Comparison of ENCODE assay signal across 8 mouse cellular contexts in genomic region chr13:73604156-73604957, GRCm38 (mm10). TPM values are rescaled to one million over a fixed set of nuclear protein-coding genes. Genes with fewer than 3 reads are reported as not detected.
A peak's percentile ranks its signal among the peaks of the same experiment; 100 is the strongest.
DNase-seq lines count a peak whose midpoint lies in the region; ATAC-seq and TF ChIP-seq lines count a peak whose summit lies in the region.

No protein-coding gene starts in this region.

- no peak for TF ChIP-seq EP300 in ES-Bruce4 (IDR thresholded peaks at IDR 0.05; ENCODE audit: insufficient read depth, low read depth, low read length)

- ATAC-seq in heart, embryonic 13.5 days (ENCODE audit: extremely low read depth, insufficient number of reproducible peaks, low FRiP score, low TSS enrichment): peak; percentile 64
- ATAC-seq in embryonic facial prominence, embryonic 14.5 days (ENCODE audit: low read depth): peak; percentile 74
- peak; percentile 77 for ATAC-seq in intestine, postnatal 0 days
- ATAC-seq in midbrain, postnatal 0 days (ENCODE audit: low FRiP score): peak; percentile 78

- H3K27me3 ChIP-seq in heart, embryonic 13.5 days (replicated peaks): peaks cover 2% of the 10 kb centered on the region; the same call in 1 of the 2 replicates
- H3K27me3 ChIP-seq in ES-Bruce4 (ENCODE audit: control insufficient read depth, insufficient read depth, low read length, poor library complexity, severe bottlenecking): no peaks in the 10 kb centered on the region
- H3K27me3 ChIP-seq in embryonic facial prominence, embryonic 14.5 days (replicated peaks; ENCODE audit: control insufficient read depth, insufficient read depth, low read length): no peaks in the 10 kb centered on the region
- H3K27me3 ChIP-seq in intestine, postnatal 0 days (replicated peaks; ENCODE audit: control insufficient read depth, insufficient read depth, low read length): no peaks in the 10 kb centered on the region
- H3K27me3 ChIP-seq in midbrain, postnatal 0 days (ENCODE audit: insufficient read depth, low read length): no peaks in the 10 kb centered on the region

- peak overlapping the region; percentile 83 for H3K27ac ChIP-seq in heart, embryonic 13.5 days (replicated peaks)
- H3K27ac ChIP-seq in ES-Bruce4 (ENCODE audit: insufficient read depth, low read length): no peak overlapping the region
- peak overlapping the region; percentile 78; the same call in 1 of the 2 replicates for H3K27ac ChIP-seq in embryonic facial prominence, embryonic 14.5 days (replicated peaks; ENCODE audit: low read depth, low read length)
- peak overlapping the region; percentile 58 for H3K27ac ChIP-seq in intestine, postnatal 0 days (ENCODE audit: low read depth, low read length)
- peak overlapping the region; percentile 79 for H3K27ac ChIP-seq in midbrain, postnatal 0 days (ENCODE audit: low read depth, low read length)

- H3K4me1 ChIP-seq in heart, embryonic 13.5 days: peaks cover 19% of the 10 kb centered on the region
- peaks cover 1% of the 10 kb centered on the region for H3K4me1 ChIP-seq in ES-Bruce4 (ENCODE audit: control insufficient read depth, insufficient read depth, low read length)
- H3K4me1 ChIP-seq in embryonic facial prominence, embryonic 14.5 days (ENCODE audit: control insufficient read depth, insufficient read depth, low read length): peaks cover 10% of the 10 kb centered on the region
- peaks cover 5% of the 10 kb centered on the region; the same call in 1 of the 2 replicates for H3K4me1 ChIP-seq in intestine, postnatal 0 days (replicated peaks; ENCODE audit: control insufficient read depth, insufficient read depth, low read length)
- H3K4me1 ChIP-seq in midbrain, postnatal 0 days (ENCODE audit: insufficient read depth, low read length): peaks cover 5% of the 10 kb centered on the region

- peak overlapping the region; percentile 79 for H3K4me3 ChIP-seq in heart, embryonic 13.5 days
- peak overlapping the region; percentile 79 for H3K4me3 ChIP-seq in ES-Bruce4 (ENCODE audit: low read depth, low read length)
- peak overlapping the region; percentile 65 for H3K4me3 ChIP-seq in embryonic facial prominence, embryonic 14.5 days (ENCODE audit: low read depth, low read length)
- H3K4me3 ChIP-seq in intestine, postnatal 0 days (ENCODE audit: low read depth, low read length): peak overlapping the region; percentile 60
- H3K4me3 ChIP-seq in midbrain, postnatal 0 days (ENCODE audit: low read depth, low read length): peak overlapping the region; percentile 82

- DNase-seq in heart, postnatal 36 days: no peak
- DNase-seq in embryonic facial prominence, embryonic 14.5 days (ENCODE audit: low spot score): peak; percentile 1
- DNase-seq in midbrain, postnatal 0 days (ENCODE audit: low spot score): no peak
- no peak for DNase-seq in spleen, postnatal 4 days (ENCODE audit: low spot score in 2 of 2)
- no peak for DNase-seq in retina, postnatal 1 day

- H3K36me3 ChIP-seq in heart, embryonic 13.5 days: peaks cover 39% of the 10 kb centered on the region
- H3K36me3 ChIP-seq in ES-Bruce4 (ENCODE audit: control insufficient read depth, insufficient read depth, low read length, poor library complexity, severe bottlenecking): peaks cover 18% of the 10 kb centered on the region; the same call in 1 of the 2 replicates
- H3K36me3 ChIP-seq in embryonic facial prominence, embryonic 14.5 days (ENCODE audit: control insufficient read depth, insufficient read depth, low read length): peaks cover 30% of the 10 kb centered on the region
- peaks cover 34% of the 10 kb centered on the region for H3K36me3 ChIP-seq in intestine, postnatal 0 days (ENCODE audit: control insufficient read depth, insufficient read depth)
- peaks cover 33% of the 10 kb centered on the region for H3K36me3 ChIP-seq in midbrain, postnatal 0 days (ENCODE audit: insufficient read depth, low read length)

- TF ChIP-seq POLR2A in ES-Bruce4 (IDR thresholded peaks at IDR 0.05; ENCODE audit: insufficient read depth, low read length): no peak

- H3K9ac ChIP-seq in heart, embryonic 13.5 days: peak overlapping the region; percentile 92
- peak overlapping the region; percentile 77 for H3K9ac ChIP-seq in ES-Bruce4 (ENCODE audit: low read depth, poor library complexity, severe bottlenecking)
- H3K9ac ChIP-seq in embryonic facial prominence, embryonic 14.5 days (ENCODE audit: low read depth, low read length): peak overlapping the region; percentile 80
- H3K9ac ChIP-seq in intestine, postnatal 0 days (ENCODE audit: low read depth, low read length): peak overlapping the region; percentile 59
- peak overlapping the region; percentile 89 for H3K9ac ChIP-seq in midbrain, postnatal 0 days (replicated peaks; ENCODE audit: low read length, poor library complexity, severe bottlenecking)

- no peaks in the 10 kb centered on the region for H3K9me3 ChIP-seq in heart, embryonic 13.5 days
- no peaks in the 10 kb centered on the region for H3K9me3 ChIP-seq in ES-Bruce4 (replicated peaks; ENCODE audit: control insufficient read depth, insufficient read depth, low read length, poor library complexity, severe bottlenecking)
- no peaks in the 10 kb centered on the region for H3K9me3 ChIP-seq in embryonic facial prominence, embryonic 14.5 days (ENCODE audit: control insufficient read depth, low read length)
- H3K9me3 ChIP-seq in intestine, postnatal 0 days (ENCODE audit: control insufficient read depth): no peaks in the 10 kb centered on the region
- no peaks in the 10 kb centered on the region for H3K9me3 ChIP-seq in midbrain, postnatal 0 days (ENCODE audit: low read length)

- H3K4me2 ChIP-seq in heart, embryonic 13.5 days: peak overlapping the region; percentile 80
- peak overlapping the region; percentile 77 for H3K4me2 ChIP-seq in embryonic facial prominence, embryonic 14.5 days (ENCODE audit: low read depth, low read length)
- H3K4me2 ChIP-seq in intestine, postnatal 0 days (replicated peaks; ENCODE audit: low read depth): peak overlapping the region; percentile 88
- peak overlapping the region; percentile 92 for H3K4me2 ChIP-seq in midbrain, postnatal 0 days (ENCODE audit: low read depth, low read length, poor library complexity, severe bottlenecking)

- no peak for TF ChIP-seq CTCF in ES-Bruce4 (IDR thresholded peaks at IDR 0.05; ENCODE audit: low read depth, low read length)
- no peak for TF ChIP-seq CTCF in intestine, postnatal 0 days (IDR thresholded peaks at IDR 0.05; ENCODE audit: low read depth)
- TF ChIP-seq CTCF in midbrain, postnatal 0 days (IDR thresholded peaks at IDR 0.05): peak; percentile 12; the same call in 1 of the 2 replicates

- intact Hi-C loops in heart, postnatal 36 days (cut with DNase I): loop anchor here (2.0 to 5.0 kb wide), 2 partner anchors 177 to 276 kb away; partner anchors contain the start of genes Mrpl36 and Ndufs6

- 2% methylated on average over 39 of the region's 39 CpGs for WGBS in heart, embryonic 13.5 days
- 5% methylated on average over 20 of the region's 39 CpGs for WGBS in embryonic facial prominence, embryonic 14.5 days
- WGBS in intestine, postnatal 0 days: 3% methylated on average over 39 of the region's 39 CpGs
- 4% methylated on average over 33 of the region's 39 CpGs for WGBS in midbrain, postnatal 0 days

RNA-seq across cellular contexts. Expression of gene Clptm1l, which starts 0.6 kb away (rescaled TPM):
- 93.5 and 111 TPM in 2 replicates for polyA plus RNA-seq in heart, embryonic 13.5 days (2015; fragmentation: Nextera tagmentation; extraction: Ambion mirVana)
- total RNA-seq in heart, postnatal 36 days (2021): 10 to 100 TPM; 56.7 to 65.2 TPM
- polyA plus RNA-seq in ES-Bruce4 (2011; ENCODE audit: insufficient read depth, insufficient read length, low read depth, missing spikeins): 39.6 and 40.8 TPM in 2 replicates
- polyA plus RNA-seq in embryonic facial prominence, embryonic 14.5 days (2014; fragmentation: Nextera tagmentation; extraction: Ambion mirVana): 128 and 134 TPM in 2 replicates
- 127 and 132 TPM in 2 replicates for polyA plus RNA-seq in intestine, postnatal 0 days (2015; fragmentation: Nextera tagmentation; extraction: Ambion mirVana)
- total RNA-seq in midbrain, postnatal 0 days (2014; rRNA removed): 136 and 152 TPM in 2 replicates
- 126 and 130 TPM in 2 replicates for polyA plus RNA-seq in midbrain, postnatal 0 days (2015; fragmentation: Nextera tagmentation; extraction: Ambion mirVana)

RNA-seq across cellular contexts. Expression of gene Tert, which starts 22.4 kb away (rescaled TPM):
- 2.1 and 2.4 TPM in 2 replicates for polyA plus RNA-seq in heart, embryonic 13.5 days (2015; fragmentation: Nextera tagmentation; extraction: Ambion mirVana)
- total RNA-seq in heart, postnatal 36 days (2021): not detected
- 27.7 and 32.0 TPM in 2 replicates for polyA plus RNA-seq in ES-Bruce4 (2011; ENCODE audit: insufficient read depth, insufficient read length, low read depth, missing spikeins)
- 2.2 and 2.8 TPM in 2 replicates for polyA plus RNA-seq in embryonic facial prominence, embryonic 14.5 days (2014; fragmentation: Nextera tagmentation; extraction: Ambion mirVana)
- 2.4 and 3.0 TPM in 2 replicates for polyA plus RNA-seq in intestine, postnatal 0 days (2015; fragmentation: Nextera tagmentation; extraction: Ambion mirVana)
- 7.7 and 16.0 TPM in 2 replicates for total RNA-seq in midbrain, postnatal 0 days (2014; rRNA removed)
- 2.3 and 2.9 TPM in 2 replicates for polyA plus RNA-seq in midbrain, postnatal 0 days (2015; fragmentation: Nextera tagmentation; extraction: Ambion mirVana)
